Mouse (Mus musculus) heart, embryonic 11.5 days (tissue): ENCODE data around the gene Spop. TPM values are rescaled to one million over a fixed set of nuclear protein-coding genes. Genes with fewer than 3 reads are reported as not detected.
"Not testable (repeated sequence)": the region's sequence is repeated elsewhere in the genome, so short reads cannot be mapped to it uniquely, and the experiment has no call there.

Experiments
- ATAC-seq: fragments of 200-750 bp; cut with Nextera tagmentation; replicated peaks from 2 replicates; pipeline ENCODE4 v1.8.0; 2017; ENCODE audit warnings: moderate library complexity; ENCODE audit not compliant: insufficient number of reproducible peaks, low FRiP score, low TSS enrichment
- H3K27ac ChIP-seq: fragments of 300-500 bp; sonication (generic); 2 replicates; pipeline ENCODE4 v1.5.1; 2014; ENCODE audit warnings: mild to moderate bottlenecking, low read depth, low read length
- H3K27me3 ChIP-seq: fragments of 300-500 bp; sonication (generic); 2 replicates; pipeline ENCODE4 v1.6.1; 2014; ENCODE audit warnings: mild to moderate bottlenecking, low read length, mixed read lengths; ENCODE audit not compliant: control insufficient read depth, insufficient read depth
- H3K36me3 ChIP-seq: fragments of 300-500 bp; sonication (generic); 2 replicates; pipeline ENCODE4 v1.6.1; 2014; ENCODE audit warnings: mild to moderate bottlenecking, low read length, moderate library complexity, mixed read lengths; ENCODE audit not compliant: control insufficient read depth, insufficient read depth
- H3K4me1 ChIP-seq: fragments of 300-500 bp; sonication (generic); 2 replicates; pipeline ENCODE4 v1.6.1; 2014; ENCODE audit warnings: low read length; ENCODE audit not compliant: control insufficient read depth, insufficient read depth
- H3K4me2 ChIP-seq: fragments of 300-500 bp; sonication (generic); 2 replicates; pipeline ENCODE4 v1.6.1; 2014; ENCODE audit warnings: mild to moderate bottlenecking, moderate library complexity
- H3K4me3 ChIP-seq: fragments of 300-500 bp; sonication (generic); 2 replicates; pipeline ENCODE4 v1.5.1; 2014; ENCODE audit warnings: low read depth, low read length
- H3K9ac ChIP-seq: fragments of 300-500 bp; sonication (generic); 2 replicates; pipeline ENCODE4 v1.6.1; 2014; ENCODE audit warnings: mild to moderate bottlenecking, low read depth, low read length, moderate library complexity
- H3K9me3 ChIP-seq: fragments of 300-500 bp; sonication (generic); replicated peaks from 2 replicates; pipeline ENCODE4 v1.6.1; 2016; ENCODE audit warnings: low read length; ENCODE audit not compliant: control insufficient read depth
- WGBS: fragments of 180-500 bp; shearing (Covaris S2); extraction: QIAGEN DNeasy Blood & Tissue Kit; methylation state at CpG from one replicate; pipeline ENCODE4 v1.1.7; 2014; ENCODE audit not compliant: insufficient replicate concordance; 5-methylcytosine and 5-hydroxymethylcytosine counted together
- polyA plus RNA-seq: library from polyadenylated mRNA; unstranded; fragments of >200 nt; fragmentation: Nextera tagmentation; extraction: Ambion mirVana; gene quantifications from 2 replicates; pipeline ENCODE4 v1.2.1, GENCODE M21; 2014

The Spop gene
- polyA plus RNA-seq, 1 experiment from 2014 or later, result 82.3 TPM

GRCm38 (mm10) chr11:95402658-95403101 lies 11.2 kb upstream of the Spop start:
- Histone ChIP-seq H3K4me1 (peaks cover 14% of the 10 kb centered on the region), H3K4me2 (peak overlapping the region; percentile 34; the same call in 1 of the 2 replicates), H3K36me3 (no peaks in the 10 kb centered on the region), H3K4me3 (no peak overlapping the region), H3K9me3 (no peaks in the 10 kb centered on the region), H3K27me3 (no peaks in the 10 kb centered on the region), H3K27ac (peak overlapping the region; percentile 67), H3K9ac (no peak overlapping the region)
- no peak for ATAC-seq
- WGBS, result 8% methylated on average over 8 of the region's 8 CpGs

GRCm38 (mm10) chr11:95403382-95404340 lies 10.2 kb upstream of the Spop start:
- no peak for ATAC-seq
- no peak overlapping the region for H3K4me3 ChIP-seq
- H3K9me3 ChIP-seq, result no peaks in the 10 kb centered on the region
- H3K36me3 ChIP-seq, result no peaks in the 10 kb centered on the region
- peak overlapping the region; percentile 67; the same call in 1 of the 2 replicates for H3K27ac ChIP-seq
- no peaks in the 10 kb centered on the region for H3K27me3 ChIP-seq
- peaks cover 14% of the 10 kb centered on the region for H3K4me1 ChIP-seq
- H3K9ac ChIP-seq, result no peak overlapping the region
- 76% methylated on average over 16 of the region's 16 CpGs for WGBS
- H3K4me2 ChIP-seq, result no peak overlapping the region

GRCm38 (mm10) chr11:95405771-95406170 lies 8.1 kb upstream of the Spop start:
- no peak overlapping the region for H3K27ac ChIP-seq
- no peak overlapping the region for H3K4me3 ChIP-seq
- ATAC-seq, result no peak
- H3K27me3 ChIP-seq, result no peaks in the 10 kb centered on the region
- H3K9ac ChIP-seq, result no peak overlapping the region
- H3K4me1 ChIP-seq, result peaks cover 14% of the 10 kb centered on the region
- H3K36me3 ChIP-seq, result no peaks in the 10 kb centered on the region
- H3K4me2 ChIP-seq, result no peak overlapping the region
- WGBS, result 74% methylated on average over 4 of the region's 4 CpGs
- H3K9me3 ChIP-seq, result no peaks in the 10 kb centered on the region

GRCm38 (mm10) chr11:95406398-95406797 lies 7.5 kb upstream of the Spop start:
- peaks cover 14% of the 10 kb centered on the region for H3K4me1 ChIP-seq
- not testable (repeated sequence) for H3K4me2 ChIP-seq, H3K27me3 ChIP-seq, H3K4me3 ChIP-seq, H3K9me3 ChIP-seq, H3K9ac ChIP-seq, H3K27ac ChIP-seq, ATAC-seq, H3K36me3 ChIP-seq
- 92% methylated on average over 5 of the region's 5 CpGs for WGBS

GRCm38 (mm10) chr11:95409450-95410112 lies 4.3 kb upstream of the Spop start:
- Histone ChIP-seq H3K4me1 (no peaks in the 10 kb centered on the region), H3K4me3 (no peak overlapping the region), H3K27ac (no peak overlapping the region), H3K9ac (no peak overlapping the region), H3K4me2 (no peak overlapping the region), H3K36me3 (no peaks in the 10 kb centered on the region), H3K27me3 (no peaks in the 10 kb centered on the region), H3K9me3 (no peaks in the 10 kb centered on the region)
- no peak for ATAC-seq
- WGBS, result 80% methylated on average over 10 of the region's 10 CpGs

GRCm38 (mm10) chr11:95411453-95412013 lies 2.3 kb upstream of the Spop start:
- no peaks in the 10 kb centered on the region for H3K27me3 ChIP-seq
- H3K27ac ChIP-seq, result no peak overlapping the region
- peaks cover 8% of the 10 kb centered on the region; the same call in 1 of the 2 replicates for H3K4me1 ChIP-seq
- H3K9ac ChIP-seq, result no peak overlapping the region
- no peak for ATAC-seq
- no peak overlapping the region for H3K4me2 ChIP-seq
- H3K4me3 ChIP-seq, result no peak overlapping the region
- no peaks in the 10 kb centered on the region for H3K36me3 ChIP-seq
- 77% methylated on average over 6 of the region's 6 CpGs for WGBS
- no peaks in the 10 kb centered on the region for H3K9me3 ChIP-seq

- H3K27me3 ChIP-seq, result no peaks in the 10 kb centered on the region
- WGBS, result 86% methylated on average over 3 of the region's 3 CpGs
Measured at GRCm38 (mm10) chr11:95412615-95413014, 1.3 kb upstream of the Spop start.

GRCm38 (mm10) chr11:95414536-95415161 lies 769 bp downstream of the Spop start:
- peak; percentile 82 for ATAC-seq
- no peaks in the 10 kb centered on the region for H3K36me3 ChIP-seq
- H3K4me1 ChIP-seq, result peaks cover 11% of the 10 kb centered on the region; the same call in 1 of the 2 replicates
- under 1% methylated on average over 28 of the region's 28 CpGs for WGBS
- peak overlapping the region; percentile 83 for H3K9ac ChIP-seq
- H3K27ac ChIP-seq, result peak overlapping the region; percentile 94
- peak overlapping the region; percentile 84 for H3K4me2 ChIP-seq
- H3K4me3 ChIP-seq, result peak overlapping the region; percentile 65
- no peaks in the 10 kb centered on the region for H3K9me3 ChIP-seq
- no peaks in the 10 kb centered on the region for H3K27me3 ChIP-seq

More at GRCm38 (mm10) chr11:95412615-95413014, 1.3 kb upstream of the Spop start:
- no peak overlapping the region for H3K9ac ChIP-seq
- H3K4me3 ChIP-seq, result no peak overlapping the region
- H3K27ac ChIP-seq, result no peak overlapping the region
- no peak overlapping the region for H3K4me2 ChIP-seq
- no peak for ATAC-seq
- no peaks in the 10 kb centered on the region for H3K9me3 ChIP-seq
- H3K36me3 ChIP-seq, result no peaks in the 10 kb centered on the region
- H3K4me1 ChIP-seq, result peaks cover 11% of the 10 kb centered on the region; the same call in 1 of the 2 replicates
